Comparison of ENCODE assay signal across 19 mouse cellular contexts in the genomic region with DNA sequence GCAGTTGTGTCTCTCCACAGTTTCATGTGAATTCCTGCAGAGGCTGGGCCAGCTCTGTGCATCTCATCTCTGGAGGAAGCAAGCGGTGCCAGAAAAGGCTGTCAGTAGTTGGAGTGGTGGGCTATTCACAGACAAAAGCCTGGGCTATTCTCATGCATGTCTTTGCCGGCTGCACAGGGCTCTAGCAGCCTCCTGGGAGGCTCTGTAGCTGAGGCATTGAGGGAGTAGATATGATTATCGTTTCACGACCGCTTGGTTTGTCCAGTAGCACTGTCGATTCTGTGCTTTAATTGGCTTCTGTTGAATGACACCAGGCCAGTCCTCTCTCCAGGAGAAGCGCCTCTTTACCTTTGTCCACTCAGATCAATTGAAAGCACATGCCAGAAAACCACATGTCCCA. TPM values are rescaled to one million over a fixed set of nuclear protein-coding genes. Genes with fewer than 3 reads are reported as not detected.
DNase-seq lines count a peak whose midpoint lies in the region; ATAC-seq and TF ChIP-seq lines count a peak whose summit lies in the region.
"Had no signal": no experiment of that assay in that cellular context is flagged by ENCODE, and none has a peak within 500 bp of the region (broad histone marks: within the 10 kb centered on the region; RNA-seq: fewer than 3 reads in every experiment).

No protein-coding gene starts in this region.

- H3K9me3 ChIP-seq in embryonic facial prominence, embryonic 11.5 days (replicated peaks; ENCODE audit: control insufficient read depth, low read length) = no peaks in the 10 kb centered on the region
- H3K9me3 ChIP-seq in embryonic facial prominence, embryonic 10.5 days = no peaks in the 10 kb centered on the region
- no peaks in the 10 kb centered on the region for H3K9me3 ChIP-seq in hindbrain, embryonic 11.5 days (ENCODE audit: control insufficient read depth, low read length)
- no peaks in the 10 kb centered on the region for H3K9me3 ChIP-seq in midbrain, embryonic 14.5 days (ENCODE audit: control insufficient read depth, low read length)
- H3K9me3 ChIP-seq: heart, embryonic 15.5 days; limb, embryonic 15.5 days; stomach, embryonic 15.5 days had no signal

- no peak overlapping the region for H3K9ac ChIP-seq in embryonic facial prominence, embryonic 11.5 days (replicated peaks; ENCODE audit: low read length)
- H3K9ac ChIP-seq in hindbrain, embryonic 11.5 days (ENCODE audit: low read depth, low read length) = 0 out of 2 replicates have a peak overlapping the region, but pooled peaks have one; percentile 3
- no peak overlapping the region; the same call in 1 of the 2 replicates for H3K9ac ChIP-seq in midbrain, embryonic 14.5 days (replicated peaks; ENCODE audit: low read length)
- H3K9ac ChIP-seq: heart, embryonic 15.5 days; limb, embryonic 15.5 days; lung, embryonic 14.5 days; stomach, embryonic 15.5 days had no signal

- no peak overlapping the region for H3K4me3 ChIP-seq in embryonic facial prominence, embryonic 11.5 days (ENCODE audit: low read depth, low read length)
- H3K4me3 ChIP-seq in embryonic facial prominence, embryonic 10.5 days = no peak overlapping the region
- no peak overlapping the region for H3K4me3 ChIP-seq in hindbrain, embryonic 11.5 days (ENCODE audit: low read depth, low read length)
- H3K4me3 ChIP-seq in midbrain, embryonic 14.5 days (replicated peaks; ENCODE audit: low read depth, low read length) = no peak overlapping the region
- H3K4me3 ChIP-seq: heart, embryonic 15.5 days; left cerebral cortex, adult 2 months; limb, embryonic 15.5 days; stomach, embryonic 15.5 days had no signal

- H3K4me2 ChIP-seq in embryonic facial prominence, embryonic 11.5 days (ENCODE audit: low read depth, low read length) = no peak overlapping the region
- no peak overlapping the region; the same call in 1 of the 2 replicates for H3K4me2 ChIP-seq in hindbrain, embryonic 11.5 days (replicated peaks; ENCODE audit: low read depth, low read length)
- H3K4me2 ChIP-seq in midbrain, embryonic 14.5 days (ENCODE audit: low read length) = peak overlapping the region; percentile 31
- H3K4me2 ChIP-seq: heart, embryonic 15.5 days; limb, embryonic 15.5 days; lung, embryonic 14.5 days; stomach, embryonic 15.5 days had no signal

- no peak for TF ChIP-seq CTCF in brain, embryonic 14.5 days (IDR thresholded peaks at IDR 0.05; ENCODE audit: borderline replicate concordance, extremely low read depth, insufficient read depth, insufficient read length)

- no peaks in the 10 kb centered on the region for H3K27me3 ChIP-seq in embryonic facial prominence, embryonic 11.5 days (ENCODE audit: control insufficient read depth, insufficient read depth, low read length)
- H3K27me3 ChIP-seq in embryonic facial prominence, embryonic 10.5 days (replicated peaks; ENCODE audit: low read depth, poor library complexity, severe bottlenecking) = no peaks in the 10 kb centered on the region
- H3K27me3 ChIP-seq in hindbrain, embryonic 11.5 days (ENCODE audit: control insufficient read depth, insufficient read depth, low read length) = no peaks in the 10 kb centered on the region
- H3K27me3 ChIP-seq in midbrain, embryonic 14.5 days (ENCODE audit: control insufficient read depth, insufficient read depth, low read length) = no peaks in the 10 kb centered on the region
- H3K27me3 ChIP-seq: heart, embryonic 15.5 days; limb, embryonic 15.5 days; stomach, embryonic 15.5 days had no signal

- no peak for TF ChIP-seq POLR2A in brain, embryonic 14.5 days (IDR thresholded peaks at IDR 0.05; ENCODE audit: borderline replicate concordance, extremely low read depth, insufficient read depth, insufficient read length, poor library complexity, severe bottlenecking)

- H3K4me1 ChIP-seq in embryonic facial prominence, embryonic 11.5 days (ENCODE audit: control insufficient read depth, insufficient read depth, low read length) = no peaks in the 10 kb centered on the region
- H3K4me1 ChIP-seq in embryonic facial prominence, embryonic 10.5 days = peaks cover 13% of the 10 kb centered on the region
- peaks cover 3% of the 10 kb centered on the region; the same call in 1 of the 2 replicates for H3K4me1 ChIP-seq in hindbrain, embryonic 11.5 days (replicated peaks; ENCODE audit: control insufficient read depth, insufficient read depth, low read length)
- peaks cover 22% of the 10 kb centered on the region for H3K4me1 ChIP-seq in midbrain, embryonic 14.5 days (ENCODE audit: control insufficient read depth, insufficient read depth, low read length)
- H3K4me1 ChIP-seq: limb, embryonic 15.5 days; stomach, embryonic 15.5 days had no signal

- peak; percentile 29; the same call in 1 of the 2 replicates for ATAC-seq in embryonic facial prominence, embryonic 11.5 days (replicated peaks; ENCODE audit: insufficient number of reproducible peaks, low FRiP score, low TSS enrichment, low read depth)
- ATAC-seq in hindbrain, embryonic 11.5 days (ENCODE audit: low FRiP score) = peak; percentile 45; the same call in 1 of the 2 replicates
- ATAC-seq in midbrain, embryonic 14.5 days (ENCODE audit: low FRiP score, low TSS enrichment) = peak; percentile 38; the same call in 1 of the 2 replicates
- no peak for ATAC-seq in erythroblast, adult 5-6 weeks (replicated peaks; ENCODE audit: low FRiP score, poor library complexity, severe bottlenecking)
- ATAC-seq: intestine, postnatal 0 days had no signal

- WGBS in embryonic facial prominence, embryonic 11.5 days = 29% methylated on average over 7 of the region's 7 CpGs
- WGBS in embryonic facial prominence, embryonic 10.5 days = 25% methylated on average over 7 of the region's 7 CpGs
- WGBS in hindbrain, embryonic 11.5 days = 13% methylated on average over 7 of the region's 7 CpGs
- 1% methylated on average over 7 of the region's 7 CpGs for WGBS in midbrain, embryonic 14.5 days

- no peak for DNase-seq in embryonic facial prominence, embryonic 11.5 days (ENCODE audit: low spot score)
- DNase-seq in embryonic facial prominence, embryonic 10.5 days (ENCODE audit: low spot score) = no peak
- DNase-seq in brain, embryonic 14.5 days (ENCODE audit: low read depth) = peak; percentile 93
- DNase-seq in hindbrain, embryonic 11.5 days (ENCODE audit: low spot score) = peak; percentile 51
- peak; percentile 78 for DNase-seq in midbrain, embryonic 14.5 days
- DNase-seq in spleen, postnatal 14 days (ENCODE audit: low spot score in 2 of 2) = no peak
- DNase-seq in thymus, adult 18-20 months = no peak
- DNase-seq: cerebellum, adult 9-10 months; gastrocnemius, postnatal 14 days; kidney, postnatal 36 days; lung, embryonic 14.5 days; thymus, postnatal 25 days had no signal

- H3K36me3 ChIP-seq in embryonic facial prominence, embryonic 11.5 days (replicated peaks; ENCODE audit: control insufficient read depth, insufficient read depth, low read depth, low read length) = no peaks in the 10 kb centered on the region
- H3K36me3 ChIP-seq in embryonic facial prominence, embryonic 10.5 days (replicated peaks) = no peaks in the 10 kb centered on the region
- no peaks in the 10 kb centered on the region for H3K36me3 ChIP-seq in hindbrain, embryonic 11.5 days (ENCODE audit: control insufficient read depth, insufficient read depth, low read length)
- H3K36me3 ChIP-seq in midbrain, embryonic 14.5 days (ENCODE audit: control insufficient read depth, insufficient read depth, low read length) = no peaks in the 10 kb centered on the region
- H3K36me3 ChIP-seq: heart, embryonic 15.5 days; limb, embryonic 15.5 days; stomach, embryonic 15.5 days had no signal

- no peak overlapping the region for H3K27ac ChIP-seq in embryonic facial prominence, embryonic 11.5 days (replicated peaks; ENCODE audit: low read depth, low read length)
- H3K27ac ChIP-seq in embryonic facial prominence, embryonic 10.5 days (replicated peaks) = no peak overlapping the region
- H3K27ac ChIP-seq in hindbrain, embryonic 11.5 days (ENCODE audit: low read depth, low read length) = peak overlapping the region; percentile 37
- H3K27ac ChIP-seq in midbrain, embryonic 14.5 days (replicated peaks; ENCODE audit: low read depth, low read length) = peak overlapping the region; percentile 83
- H3K27ac ChIP-seq: heart, embryonic 15.5 days; left cerebral cortex, adult 2 months; limb, embryonic 15.5 days; stomach, embryonic 15.5 days had no signal

RNA-seq across cellular contexts. Expression of gene Gpr156, which starts 9.8 kb away (rescaled TPM):
- polyA plus RNA-seq in embryonic facial prominence, embryonic 11.5 days (2014; fragmentation: Nextera tagmentation; extraction: Ambion mirVana) = 1.5 and 1.7 TPM in 2 replicates
- polyA plus RNA-seq in embryonic facial prominence, embryonic 10.5 days (2016; fragmentation: Nextera tagmentation; extraction: Ambion mirVana) = 0.99 and 1.2 TPM in 2 replicates
- 6.0 and 7.0 TPM in 2 replicates for polyA plus RNA-seq in brain, embryonic 14.5 days (2012; rRNA removed)
- 4.0 and 4.8 TPM in 2 replicates for polyA plus RNA-seq in hindbrain, embryonic 11.5 days (2014; fragmentation: Nextera tagmentation; extraction: Ambion mirVana)
- 5.6 and 7.6 TPM in 2 replicates for polyA plus RNA-seq in midbrain, embryonic 14.5 days (2014; fragmentation: Nextera tagmentation; extraction: Ambion mirVana)
- not detected in 2 replicates for total RNA-seq in erythroblast, adult 5-6 weeks (2015; ENCODE audit: low replicate concordance)
- not detected in 2 replicates for total RNA-seq in erythroblast, adult 5-6 weeks (2017; ENCODE audit: low replicate concordance)
- total RNA-seq: megakaryocyte, adult 5-6 weeks had no signal

RNA-seq across cellular contexts. Expression of gene Lrrc58, which starts 57.9 kb away (rescaled TPM):
- polyA plus RNA-seq in embryonic facial prominence, embryonic 11.5 days (2014; fragmentation: Nextera tagmentation; extraction: Ambion mirVana) = 61.8 and 62.9 TPM in 2 replicates
- polyA plus RNA-seq in embryonic facial prominence, embryonic 10.5 days (2016; fragmentation: Nextera tagmentation; extraction: Ambion mirVana) = 68.3 and 68.9 TPM in 2 replicates
- polyA plus RNA-seq in brain, embryonic 14.5 days (2012; rRNA removed) = 21.9 and 32.2 TPM in 2 replicates
- 55.8 and 63.8 TPM in 2 replicates for polyA plus RNA-seq in hindbrain, embryonic 11.5 days (2014; fragmentation: Nextera tagmentation; extraction: Ambion mirVana)
- 43.1 and 46.6 TPM in 2 replicates for polyA plus RNA-seq in midbrain, embryonic 14.5 days (2014; fragmentation: Nextera tagmentation; extraction: Ambion mirVana)
- 7.9 and 17.1 TPM in 2 replicates for total RNA-seq in erythroblast, adult 5-6 weeks (2015; ENCODE audit: low replicate concordance)
- total RNA-seq in erythroblast, adult 5-6 weeks (2017; ENCODE audit: low replicate concordance) = 5.6 and 8.1 TPM in 2 replicates

Comparison
In these comparisons a context has a peak if more than half of its experiments do, and no peak if none do; other contexts are left out.
1. DNase-seq: peak in brain, embryonic 14.5 days (single experiment), hindbrain, embryonic 11.5 days (single experiment) and midbrain, embryonic 14.5 days (single experiment); none in embryonic facial prominence, embryonic 11.5 days (single experiment), embryonic facial prominence, embryonic 10.5 days (single experiment), spleen, postnatal 14 days (0 of 2) and thymus, adult 18-20 months (0 of 2).
2. H3K27ac ChIP-seq: peak in hindbrain, embryonic 11.5 days (single experiment) and midbrain, embryonic 14.5 days (single experiment); none in embryonic facial prominence, embryonic 11.5 days (single experiment) and embryonic facial prominence, embryonic 10.5 days (single experiment).